Mouse (Mus musculus) megakaryocyte progenitor cell, adult 5-6 weeks (primary cell): ENCODE measurements at regions not wholly inside any gene's neighbourhood (a gene's known extent, or its start where the extent isn't known, plus 50 kb on each side); places are given as distances from the start of the nearest gene placed in this dataset.
"Not testable (repeated sequence)": the region's sequence is repeated elsewhere in the genome, so short reads cannot be mapped to it uniquely, and the experiment has no call there.

Experiments
- ATAC-seq: replicated peaks from 2 replicates; pipeline ENCODE4 v1.8.0; 2016; ENCODE audit warnings: mild to moderate bottlenecking, moderate TSS enrichment, inconsistent platforms; ENCODE audit not compliant: poor library complexity

DNA sequence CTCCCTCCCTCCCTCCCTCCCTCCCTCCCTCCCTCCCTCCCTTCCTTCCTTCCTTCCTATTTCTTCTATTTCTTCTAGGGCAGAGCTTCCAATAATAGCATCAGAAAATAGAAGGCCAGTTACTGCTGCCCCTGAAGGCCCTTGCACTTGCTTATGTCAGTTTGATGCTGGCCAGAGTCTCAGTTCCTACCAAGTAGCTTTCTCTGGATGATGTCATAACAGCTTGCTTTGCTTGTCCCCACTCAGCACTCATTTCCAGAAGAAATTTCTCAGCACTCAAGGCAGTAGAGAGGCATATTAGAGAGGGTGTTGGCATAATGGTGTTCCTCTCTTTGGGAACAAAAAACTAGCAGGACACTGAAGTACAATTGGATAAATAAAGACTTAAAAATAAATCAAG is 811.6 kb upstream of the 4930444P10Rik start:
- ATAC-seq = no peak

DNA sequence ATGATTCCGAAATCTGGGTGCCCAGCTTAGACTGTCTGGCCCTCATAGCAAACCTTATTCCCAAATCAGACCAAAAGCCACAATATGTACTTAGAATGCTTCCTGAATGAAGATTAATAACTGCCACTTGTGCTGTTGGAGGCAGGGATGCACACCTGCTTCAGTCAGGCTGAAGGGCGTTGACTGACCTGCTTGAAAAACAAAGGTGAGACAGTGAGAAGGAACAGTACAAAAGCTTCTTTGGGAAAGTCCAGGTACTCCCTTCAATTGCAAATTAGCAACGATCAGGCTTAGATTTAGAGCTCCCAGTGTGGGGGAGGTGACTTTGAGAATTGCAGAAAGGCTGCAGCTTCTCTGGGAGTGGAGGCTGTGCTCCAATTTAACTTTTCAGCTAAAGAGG is 775.3 kb upstream of the 4930444P10Rik start:
- ATAC-seq = not testable (repeated sequence)

DNA sequence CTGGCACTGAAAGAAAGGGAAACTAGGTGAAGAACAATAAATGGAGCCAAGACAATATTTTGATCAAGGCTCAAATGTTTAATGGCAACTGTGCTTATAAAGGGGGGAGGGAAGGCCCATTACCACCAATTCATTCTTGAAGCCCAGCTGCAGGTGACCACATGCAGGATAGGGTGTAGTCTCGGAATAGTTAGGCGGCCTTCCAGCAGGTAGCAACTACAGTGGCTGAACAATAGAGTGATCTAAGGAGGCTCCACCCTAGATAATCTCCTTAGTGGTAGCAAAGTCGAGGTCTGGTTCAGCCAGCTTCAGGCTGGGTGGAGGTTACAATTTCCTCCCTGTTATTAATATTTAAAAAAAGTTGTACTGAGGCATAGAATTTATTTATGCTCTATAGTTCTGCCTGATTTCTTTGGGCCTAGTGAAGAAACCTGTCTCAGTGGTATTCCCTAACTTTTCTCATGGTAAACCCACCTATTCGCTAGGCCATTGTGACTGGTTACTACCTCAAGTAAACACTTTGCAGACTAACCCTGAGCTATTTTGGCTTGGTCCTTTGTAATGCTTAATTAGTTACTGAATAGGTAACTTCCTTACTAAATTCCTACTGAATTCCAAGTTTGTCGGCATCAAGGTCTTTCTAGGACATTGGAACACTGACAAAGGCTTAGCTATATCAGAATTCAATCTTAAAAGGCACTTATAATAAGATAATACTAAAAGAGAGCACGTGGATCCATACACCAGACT is 774.1 kb upstream of the 4930444P10Rik start:
- not testable (repeated sequence) for ATAC-seq

DNA sequence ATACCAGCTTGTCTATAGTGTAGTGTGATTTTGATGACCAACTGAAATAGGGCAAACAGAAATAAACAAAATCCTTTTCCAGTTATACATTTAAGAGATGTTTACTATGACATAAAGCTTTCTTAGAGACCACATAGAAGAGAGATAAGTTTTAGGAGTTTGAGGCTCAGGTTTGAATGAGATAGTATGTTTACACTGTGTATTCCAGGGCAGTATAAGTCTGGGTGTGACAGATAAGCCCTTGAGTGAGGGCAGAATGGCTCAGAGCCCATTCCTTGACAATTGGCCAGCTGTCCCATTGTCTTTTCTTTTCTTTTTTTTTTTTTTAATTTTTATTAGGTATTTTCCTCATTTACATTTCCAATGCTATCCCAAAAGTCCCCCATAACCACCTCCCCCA is 744.0 kb upstream of the 4930444P10Rik start:
- ATAC-seq = no peak

DNA sequence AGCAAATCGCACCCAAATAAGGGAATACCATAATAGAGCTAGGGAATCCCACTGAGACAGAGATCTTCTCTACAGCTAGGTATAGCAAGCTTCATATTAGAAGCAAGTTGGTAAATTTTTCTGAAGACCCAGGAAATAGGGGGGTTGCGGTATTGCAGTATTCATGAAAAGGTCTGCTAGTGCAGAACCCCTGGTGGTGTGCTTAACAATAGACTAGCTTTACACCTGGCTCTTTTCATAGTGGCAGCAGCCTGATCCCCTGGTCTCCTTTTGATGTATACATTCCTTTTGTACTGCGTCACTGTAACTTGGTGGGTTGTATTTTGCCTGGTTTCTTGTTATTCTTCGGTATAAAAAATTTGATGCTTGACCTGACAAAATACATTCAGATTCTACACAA is 731.6 kb upstream of the 4930444P10Rik start:
- not testable (repeated sequence) for ATAC-seq

DNA sequence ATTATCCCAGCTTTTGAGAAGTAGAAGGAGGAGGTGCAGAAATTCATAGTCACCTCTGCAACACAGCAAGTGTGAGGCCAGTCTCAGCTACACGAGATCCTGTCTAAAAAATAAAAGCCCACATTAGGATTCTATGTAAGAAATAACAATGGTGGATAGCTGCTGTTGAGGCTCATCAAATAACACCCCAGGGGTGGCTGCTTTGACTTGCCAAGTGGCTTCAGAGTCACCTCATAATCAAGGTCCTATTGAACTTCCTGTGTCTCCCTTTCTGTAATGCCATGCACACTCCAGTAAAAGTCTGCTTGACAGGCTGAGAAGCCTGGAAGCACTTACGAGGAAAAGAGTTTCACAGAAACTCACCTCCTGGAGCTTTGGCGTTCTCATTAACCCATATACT is 730.9 kb upstream of the 4930444P10Rik start:
- ATAC-seq = no peak

DNA sequence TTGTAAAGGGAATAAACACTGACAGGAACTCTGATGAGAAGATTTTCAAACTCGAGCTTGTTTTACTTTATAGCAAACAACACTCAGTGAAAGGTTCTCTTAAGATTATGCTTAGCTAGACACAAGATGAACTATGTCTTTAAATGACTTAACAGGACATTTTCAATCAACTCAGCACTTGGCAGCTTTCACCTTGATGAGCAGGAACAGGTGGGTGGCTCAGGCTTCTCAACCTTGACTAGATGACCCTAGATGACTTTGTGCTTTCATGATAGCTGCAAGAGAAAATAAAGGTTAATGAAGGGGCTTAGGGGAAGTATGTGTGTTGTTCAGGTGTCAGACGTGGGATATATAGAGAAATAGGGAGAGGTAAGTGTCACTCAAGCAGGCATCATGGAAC is 728.1 kb upstream of the 4930444P10Rik start:
- no peak for ATAC-seq

DNA sequence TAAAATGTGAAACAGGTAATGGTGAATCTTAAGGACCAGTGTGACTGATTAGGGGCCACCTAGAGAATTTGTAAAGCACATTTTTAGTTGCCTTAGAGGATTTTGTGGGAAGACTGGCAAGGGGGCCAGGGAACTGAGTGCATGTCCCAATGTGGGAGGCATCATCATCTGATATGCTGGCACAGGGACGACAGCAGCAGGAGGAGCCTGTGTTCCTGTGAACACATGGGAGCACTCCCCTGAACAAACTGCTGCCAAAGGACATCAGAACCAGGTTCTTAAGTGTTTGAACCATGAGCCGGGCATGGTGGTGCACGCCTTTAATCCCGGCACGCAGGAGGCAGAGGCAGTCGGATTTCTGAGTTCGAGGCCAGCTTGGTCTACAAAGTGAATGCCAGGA is 723.4 kb upstream of the 4930444P10Rik start:
- no peak for ATAC-seq

DNA sequence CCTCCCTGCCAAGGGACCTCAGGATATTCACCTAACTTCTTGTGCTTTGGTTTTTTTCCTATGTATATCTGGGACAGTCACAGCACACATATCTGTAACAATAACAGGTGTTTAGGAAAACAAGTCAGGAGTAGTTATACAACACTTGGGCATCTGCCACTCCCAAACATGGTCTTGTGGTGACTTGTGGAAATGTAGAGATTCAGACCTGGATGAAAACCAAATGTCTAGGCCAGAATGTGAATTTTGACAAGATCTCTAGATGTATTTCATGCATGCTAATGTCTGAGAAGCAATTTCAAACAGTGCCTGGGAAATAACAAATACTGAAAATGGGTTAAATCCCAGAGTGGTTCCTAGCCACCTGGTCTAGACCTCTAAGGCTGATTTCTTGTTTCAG is 722.6 kb upstream of the 4930444P10Rik start:
- ATAC-seq = no peak

DNA sequence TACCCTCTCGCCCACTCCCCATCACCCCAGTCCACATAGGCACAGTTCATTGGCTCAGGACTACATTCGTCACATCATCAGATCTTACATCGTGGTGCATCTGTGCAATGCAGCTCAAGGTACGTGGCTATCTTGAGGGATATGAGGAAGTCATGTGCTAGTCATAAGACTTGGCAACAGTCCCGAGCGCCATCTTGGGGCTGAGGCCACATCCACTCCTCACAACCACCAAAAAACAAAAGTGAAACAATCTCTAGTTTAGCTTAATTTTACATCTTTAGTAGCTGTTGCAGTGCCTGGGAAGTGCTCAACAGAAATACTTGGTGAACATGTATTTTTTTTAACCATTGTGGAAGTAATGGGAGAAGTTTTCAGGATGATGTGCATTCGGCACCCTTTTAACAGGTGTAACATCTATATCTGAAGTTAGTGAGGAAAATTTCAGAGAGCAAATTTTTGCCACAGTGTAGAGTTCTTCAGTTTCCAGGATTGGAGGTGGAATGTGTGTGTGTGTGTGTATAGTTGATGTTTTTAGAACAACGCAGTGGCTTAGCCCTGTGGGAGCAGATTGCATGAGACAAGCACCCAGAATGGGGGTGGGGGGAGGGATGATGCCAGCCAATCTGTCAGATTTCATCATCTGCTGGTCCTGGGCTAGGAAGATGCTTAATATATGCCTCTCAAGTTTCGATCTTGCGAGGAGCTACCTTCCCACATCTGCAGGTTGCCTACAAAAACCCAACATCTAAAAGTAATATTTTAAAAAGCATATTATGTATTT is 716.4 kb upstream of the 4930444P10Rik start:
- peak; percentile 52 for ATAC-seq

DNA sequence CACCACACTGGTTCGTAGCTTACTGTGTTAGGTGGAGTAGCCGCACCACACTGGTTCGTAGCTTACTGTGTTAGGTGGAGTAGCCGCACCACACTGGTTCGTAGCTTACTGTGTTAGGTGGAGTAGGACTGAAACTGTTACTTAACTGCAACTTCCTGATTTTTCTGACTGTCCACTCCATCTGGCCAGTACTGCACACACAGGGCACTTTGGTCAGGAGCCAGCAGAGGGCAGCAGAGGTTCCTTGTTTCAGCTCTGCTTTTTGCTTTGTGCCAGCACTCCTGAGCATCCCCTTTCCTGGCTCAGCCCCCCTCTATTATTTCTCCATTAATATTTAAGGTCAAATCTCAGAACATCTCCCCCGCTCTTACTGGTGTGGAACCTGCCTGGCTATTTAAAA is 705.2 kb upstream of the 4930444P10Rik start:
- ATAC-seq = peak; percentile 100

DNA sequence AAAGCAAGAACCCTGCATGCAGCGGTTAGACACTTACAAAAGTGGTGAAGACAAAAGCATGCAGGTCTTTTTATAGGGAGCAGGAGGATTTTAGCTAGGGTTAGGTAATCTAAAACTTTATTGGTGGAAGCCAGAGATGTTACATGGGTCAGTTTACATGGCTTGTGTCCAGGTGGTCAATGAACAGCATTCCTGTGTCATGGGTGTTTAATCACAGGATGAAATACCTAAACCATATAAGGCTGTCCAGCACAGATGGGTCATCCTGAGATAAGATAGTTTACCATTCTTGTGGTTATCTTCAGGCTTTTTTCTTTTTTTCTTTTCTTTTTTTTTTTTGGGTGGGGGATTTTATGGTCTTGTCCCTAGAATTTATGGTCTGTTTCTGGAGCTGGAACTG is 703.3 kb upstream of the 4930444P10Rik start:
- no peak for ATAC-seq

DNA sequence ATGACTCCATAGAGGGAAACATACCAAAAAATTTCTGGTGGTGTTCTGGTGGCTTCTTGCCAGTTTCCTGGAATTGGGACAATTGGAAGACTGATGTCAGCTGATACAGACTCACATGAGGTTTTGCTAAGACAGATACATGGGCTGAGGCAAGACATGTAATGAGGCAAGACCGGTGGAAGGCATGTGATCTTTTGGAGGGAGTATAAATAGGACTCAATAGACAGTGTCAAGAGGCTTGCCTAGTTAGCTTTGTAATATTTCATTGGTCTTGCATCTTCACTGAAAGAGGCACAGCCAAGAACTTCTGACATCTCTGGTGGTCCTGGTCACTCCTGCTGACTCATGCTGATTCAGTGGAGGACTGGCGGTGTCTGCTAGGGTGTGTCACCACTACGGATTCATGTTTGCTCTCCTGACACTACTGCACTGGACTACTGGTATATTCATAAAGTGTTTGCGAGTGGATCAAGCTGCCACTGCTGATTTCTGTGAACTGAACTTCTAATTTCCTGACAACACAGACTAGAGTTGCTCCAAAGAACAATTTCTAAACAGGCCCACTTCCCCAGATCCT is 697.7 kb upstream of the 4930444P10Rik start:
- ATAC-seq = no peak

DNA sequence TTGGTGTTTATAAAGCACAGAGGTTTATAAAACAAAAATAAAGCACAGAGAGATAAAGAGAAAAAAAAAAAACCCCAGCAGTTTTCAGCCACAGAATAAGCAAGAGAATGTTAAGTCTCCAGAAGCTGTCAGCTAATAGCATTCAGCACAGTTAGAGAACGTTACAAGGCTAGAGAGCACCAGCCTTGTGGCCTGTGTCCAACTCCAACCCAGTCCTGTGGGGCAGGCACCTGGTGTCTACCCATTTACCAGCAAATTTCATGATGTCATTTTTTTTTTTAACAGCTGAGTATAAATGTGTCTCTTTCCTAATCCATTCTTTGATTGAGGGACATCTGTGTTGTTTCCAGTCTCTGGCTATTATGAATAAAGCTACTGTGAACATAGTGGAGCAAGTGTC is 686.7 kb upstream of the 4930444P10Rik start:
- no peak for ATAC-seq

DNA sequence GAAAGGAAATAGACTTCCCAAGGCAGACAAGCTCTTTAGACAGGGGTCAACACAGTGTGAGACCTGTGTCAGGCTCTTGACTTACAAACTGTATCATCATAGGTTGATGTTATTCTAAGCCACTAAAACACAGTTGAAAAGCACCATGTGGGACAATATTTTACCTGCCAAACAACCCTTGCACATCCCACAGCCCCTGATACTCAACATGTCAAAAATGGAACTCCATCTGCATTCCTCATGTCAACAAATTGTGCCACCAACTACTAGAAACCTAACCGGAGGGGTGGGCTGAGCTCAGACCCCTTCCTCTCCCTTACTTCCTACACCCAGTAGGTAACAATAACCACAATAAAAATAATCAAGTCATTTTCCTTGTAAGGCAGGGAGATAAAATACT is 667.8 kb upstream of the 4930444P10Rik start:
- no peak for ATAC-seq
